ENCODE assay signal across 8 mouse cellular contexts in the genomic region with DNA sequence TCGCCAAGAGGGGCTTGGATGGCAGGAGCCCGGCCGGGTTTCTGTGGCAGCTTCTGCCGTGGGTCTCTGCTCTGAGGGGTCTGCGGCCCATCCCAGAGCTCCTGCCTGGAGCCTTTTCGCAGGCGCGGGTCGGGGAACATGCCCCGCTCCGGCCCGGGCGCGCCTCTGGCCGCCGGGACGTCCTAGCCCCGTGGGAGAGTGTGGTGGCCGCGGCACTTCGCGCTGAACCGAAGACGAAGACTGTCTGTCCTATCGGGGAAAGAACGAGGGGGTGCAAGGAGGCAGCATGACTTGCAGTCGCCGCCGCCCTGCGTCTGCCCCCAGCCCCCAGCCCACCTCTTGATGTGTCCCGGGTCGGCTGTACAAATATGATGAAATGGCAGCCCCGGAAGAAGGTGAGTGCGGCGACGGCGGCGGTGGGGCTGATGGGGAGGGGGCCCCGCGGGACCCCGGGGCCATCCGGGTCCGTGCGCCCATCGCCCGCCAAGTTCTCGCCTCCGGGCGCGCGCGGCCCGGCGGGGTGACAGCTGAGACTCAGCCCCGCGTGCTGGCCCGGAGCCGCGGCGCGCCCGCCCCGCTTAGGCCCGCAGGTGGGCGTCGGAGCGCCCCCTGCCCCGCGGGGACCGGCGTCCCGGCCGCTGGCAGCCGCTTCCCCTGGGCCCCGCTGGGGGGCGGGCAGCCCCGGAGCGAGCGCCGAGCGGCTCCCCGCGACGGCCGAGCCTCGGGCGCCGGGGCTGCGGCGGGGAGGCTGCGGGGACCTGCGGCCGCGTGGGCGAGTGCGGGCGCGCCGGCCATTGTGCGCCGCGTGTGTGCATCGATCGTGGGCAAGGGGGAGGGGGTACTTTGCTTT.
DNase-seq lines count a peak whose midpoint lies in the region; ATAC-seq and TF ChIP-seq lines count a peak whose summit lies in the region.

No protein-coding gene starts in this region.

- ATAC-seq in hindbrain, embryonic 16.5 days: peak; percentile 44
- ATAC-seq in limb, embryonic 15.5 days (ENCODE audit: insufficient number of reproducible peaks, low FRiP score, low TSS enrichment, low read depth): 0 out of 2 replicates have a peak, but pooled peaks have one; percentile 32
- ATAC-seq in midbrain, embryonic 15.5 days (replicated peaks): peak; percentile 40
- peak; percentile 47; the same call in 1 of the 2 replicates for ATAC-seq in stomach, embryonic 14.5 days (ENCODE audit: insufficient number of reproducible peaks, insufficient read depth, low FRiP score, low read depth)

- no peaks in the 10 kb centered on the region for H3K27me3 ChIP-seq in hindbrain, embryonic 16.5 days (replicated peaks; ENCODE audit: control insufficient read depth, insufficient read depth, low read length)
- H3K27me3 ChIP-seq in limb, embryonic 15.5 days: no peaks in the 10 kb centered on the region
- H3K27me3 ChIP-seq in midbrain, embryonic 15.5 days (replicated peaks): no peaks in the 10 kb centered on the region
- no peaks in the 10 kb centered on the region for H3K27me3 ChIP-seq in stomach, embryonic 14.5 days (ENCODE audit: control insufficient read depth, insufficient read depth, low read length)

- H3K4me2 ChIP-seq in hindbrain, embryonic 16.5 days (ENCODE audit: low read length): peak overlapping the region; percentile 84
- peak overlapping the region; percentile 79 for H3K4me2 ChIP-seq in limb, embryonic 15.5 days
- H3K4me2 ChIP-seq in midbrain, embryonic 15.5 days: peak overlapping the region; percentile 78
- H3K4me2 ChIP-seq in stomach, embryonic 14.5 days (replicated peaks; ENCODE audit: low read depth, low read length): peak overlapping the region; percentile 91

- 1% methylated on average over 57 of the region's 104 CpGs for WGBS in hindbrain, embryonic 16.5 days
- WGBS in limb, embryonic 15.5 days: under 1% methylated on average over 100 of the region's 104 CpGs
- under 1% methylated on average over 93 of the region's 104 CpGs for WGBS in midbrain, embryonic 15.5 days
- under 1% methylated on average over 100 of the region's 104 CpGs for WGBS in stomach, embryonic 14.5 days

- H3K4me1 ChIP-seq in hindbrain, embryonic 16.5 days (ENCODE audit: control insufficient read depth, insufficient read depth, low read depth, low read length): peaks cover 22% of the 10 kb centered on the region
- peaks cover 19% of the 10 kb centered on the region for H3K4me1 ChIP-seq in limb, embryonic 15.5 days
- H3K4me1 ChIP-seq in midbrain, embryonic 15.5 days: peaks cover 32% of the 10 kb centered on the region
- peaks cover 15% of the 10 kb centered on the region; the same call in 1 of the 2 replicates for H3K4me1 ChIP-seq in stomach, embryonic 14.5 days (ENCODE audit: control insufficient read depth, insufficient read depth, low read length)

- peak overlapping the region; percentile 72 for H3K9ac ChIP-seq in hindbrain, embryonic 16.5 days (ENCODE audit: low read depth, low read length)
- peak overlapping the region; percentile 76 for H3K9ac ChIP-seq in limb, embryonic 15.5 days
- peak overlapping the region; percentile 60 for H3K9ac ChIP-seq in midbrain, embryonic 15.5 days
- peak overlapping the region; percentile 80 for H3K9ac ChIP-seq in stomach, embryonic 14.5 days (replicated peaks; ENCODE audit: low read depth, low read length)

- DNase-seq in layer of hippocampus, adult 9-10 months (ENCODE audit: low spot score): peak; percentile 11
- DNase-seq in layer of hippocampus, adult 8-10 months (ENCODE audit: low spot score in 2 of 2): no peak
- peak; percentile 38 for DNase-seq in cerebellum, adult 9-11 months
- DNase-seq in gastrocnemius, adult 2 months: peak; percentile 75

- H3K9me3 ChIP-seq in hindbrain, embryonic 16.5 days (ENCODE audit: control insufficient read depth, low read length): no peaks in the 10 kb centered on the region; the same call in 1 of the 2 replicates
- H3K9me3 ChIP-seq in limb, embryonic 15.5 days: no peaks in the 10 kb centered on the region
- no peaks in the 10 kb centered on the region for H3K9me3 ChIP-seq in midbrain, embryonic 15.5 days
- peaks cover 4% of the 10 kb centered on the region; the same call in 1 of the 2 replicates for H3K9me3 ChIP-seq in stomach, embryonic 14.5 days (ENCODE audit: control insufficient read depth, low read depth, low read length)

- intact Hi-C loops in gastrocnemius, adult 2 months (cut with DNase I): loop anchor here (2.0 to 5.0 kb wide), 2 partner anchors 28 to 138 kb away; no protein-coding TSS in a partner anchor

- peak; percentile 37 for TF ChIP-seq CTCF in gastrocnemius, adult 2 months (IDR thresholded peaks at IDR 0.05)

- peak overlapping the region; percentile 94 for H3K27ac ChIP-seq in gastrocnemius, adult 2 months
- peak overlapping the region; percentile 94 for H3K27ac ChIP-seq in hindbrain, embryonic 16.5 days (ENCODE audit: low read depth, low read length)
- H3K27ac ChIP-seq in limb, embryonic 15.5 days: peak overlapping the region; percentile 96
- H3K27ac ChIP-seq in midbrain, embryonic 15.5 days: peak overlapping the region; percentile 85
- peak overlapping the region; percentile 94 for H3K27ac ChIP-seq in stomach, embryonic 14.5 days (ENCODE audit: low read length)

- no peaks in the 10 kb centered on the region for H3K36me3 ChIP-seq in hindbrain, embryonic 16.5 days (ENCODE audit: control insufficient read depth, insufficient read depth, low read length)
- H3K36me3 ChIP-seq in limb, embryonic 15.5 days: no peaks in the 10 kb centered on the region
- no peaks in the 10 kb centered on the region for H3K36me3 ChIP-seq in midbrain, embryonic 15.5 days (replicated peaks)
- H3K36me3 ChIP-seq in stomach, embryonic 14.5 days (ENCODE audit: control insufficient read depth, insufficient read depth, low read length): no peaks in the 10 kb centered on the region

- H3K4me3 ChIP-seq in gastrocnemius, adult 2 months: peak overlapping the region; percentile 83
- peak overlapping the region; percentile 57 for H3K4me3 ChIP-seq in hindbrain, embryonic 16.5 days (ENCODE audit: low read length)
- peak overlapping the region; percentile 76 for H3K4me3 ChIP-seq in limb, embryonic 15.5 days
- peak overlapping the region; percentile 61 for H3K4me3 ChIP-seq in midbrain, embryonic 15.5 days
- peak overlapping the region; percentile 56 for H3K4me3 ChIP-seq in stomach, embryonic 14.5 days (ENCODE audit: low read depth, low read length)

Comparison
In these comparisons a context has a peak if more than half of its experiments do, and no peak if none do; other contexts are left out.
1. DNase-seq: peak in layer of hippocampus, adult 9-10 months (single experiment), cerebellum, adult 9-11 months (single experiment) and gastrocnemius, adult 2 months (single experiment); none in layer of hippocampus, adult 8-10 months (0 of 2).
2. Peak in every context shown above with its lines, with median percentiles within 50 percentile points of each other: H3K27ac ChIP-seq, H3K4me3 ChIP-seq, ATAC-seq, H3K4me2 ChIP-seq and H3K9ac ChIP-seq.